ENCODE assay signal across 8 mouse cellular contexts in genomic region chr17:43016371-43017331, GRCm38 (mm10). TPM values are rescaled to one million over a fixed set of nuclear protein-coding genes. Genes with fewer than 3 reads are reported as not detected.
DNase-seq lines count a peak whose midpoint lies in the region; ATAC-seq lines count a peak whose summit lies in the region.

Gene Tnfrsf21, plus strand, starts transcription at chr17:43016555.

- under 1% methylated on average over 80 of the region's 80 CpGs for WGBS in embryonic facial prominence, embryonic 10.5 days
- under 1% methylated on average over 75 of the region's 80 CpGs for WGBS in intestine, embryonic 16.5 days

- peak; percentile 85 for DNase-seq in adrenal gland, postnatal 14 days
- DNase-seq in embryonic facial prominence, embryonic 10.5 days (ENCODE audit: low spot score): peak; percentile 94
- DNase-seq in gastrocnemius, postnatal 4 days (ENCODE audit: low spot score in 2 of 2): peak; percentile 77 to 89
- peak; percentile 95 to 98 for DNase-seq in left cerebral cortex, postnatal 25 days (ENCODE audit: low spot score in 2 of 2)
- peak; percentile 96 for DNase-seq in mesoderm, embryonic 11.5 days (ENCODE audit: low read depth, low spot score)
- peak; percentile 95 for DNase-seq in right cerebral cortex, postnatal 25 days
- DNase-seq in urinary bladder, postnatal 36 days (ENCODE audit: low spot score in 2 of 2): peak; percentile 86 to 92

- peak within 1 kb of the TSS; percentile 81 for H3K9ac ChIP-seq in intestine, embryonic 16.5 days (ENCODE audit: low read depth, low read length)

- peaks cover 16% of the 10 kb centered on the region for H3K4me1 ChIP-seq in embryonic facial prominence, embryonic 10.5 days
- peaks cover 4% of the 10 kb centered on the region for H3K4me1 ChIP-seq in intestine, embryonic 16.5 days (ENCODE audit: control insufficient read depth, insufficient read depth, low read length)

- H3K9me3 ChIP-seq in embryonic facial prominence, embryonic 10.5 days: no peaks in the 10 kb centered on the region
- no peaks in the 10 kb centered on the region for H3K9me3 ChIP-seq in intestine, embryonic 16.5 days (ENCODE audit: control insufficient read depth, low read length)

- peak; percentile 92 for ATAC-seq in intestine, embryonic 16.5 days

- 0 out of 2 replicates have a peak, but pooled peaks cover 3% of the 10 kb centered on the region for H3K27me3 ChIP-seq in embryonic facial prominence, embryonic 10.5 days (replicated peaks; ENCODE audit: low read depth, poor library complexity, severe bottlenecking)
- no peaks in the 10 kb centered on the region for H3K27me3 ChIP-seq in intestine, embryonic 16.5 days (replicated peaks; ENCODE audit: control insufficient read depth, insufficient read depth, low read length)

- H3K36me3 ChIP-seq in embryonic facial prominence, embryonic 10.5 days (replicated peaks): peaks cover 12% of the 10 kb centered on the region; the same call in 1 of the 2 replicates
- no peaks in the 10 kb centered on the region for H3K36me3 ChIP-seq in intestine, embryonic 16.5 days (ENCODE audit: control insufficient read depth, insufficient read depth, low read length)

- H3K4me2 ChIP-seq in intestine, embryonic 16.5 days (ENCODE audit: low read depth, low read length): peak within 1 kb of the TSS; percentile 90

- peak within 1 kb of the TSS; percentile 91 for H3K4me3 ChIP-seq in embryonic facial prominence, embryonic 10.5 days
- H3K4me3 ChIP-seq in intestine, embryonic 16.5 days (ENCODE audit: low read length): peak within 1 kb of the TSS; percentile 82

- intact Hi-C loops in left cerebral cortex, postnatal 25 days (cut with DNase I): loop anchor here (1.0 to 5.0 kb wide), 6 partner anchors 16 to 444 kb away; no protein-coding TSS in a partner anchor

- H3K27ac ChIP-seq in embryonic facial prominence, embryonic 10.5 days (replicated peaks): peak within 1 kb of the TSS; percentile 93
- peak within 1 kb of the TSS; percentile 59 for H3K27ac ChIP-seq in intestine, embryonic 16.5 days (ENCODE audit: low read length)

RNA-seq across cellular contexts. Expression of gene Tnfrsf21, which starts in this region (rescaled TPM):
- 10.5 and 13.9 TPM in 2 replicates for total RNA-seq in adrenal gland, postnatal 14 days (2021)
- polyA plus RNA-seq in embryonic facial prominence, embryonic 10.5 days (2016; fragmentation: Nextera tagmentation; extraction: Ambion mirVana): 23.6 and 25.2 TPM in 2 replicates
- total RNA-seq in gastrocnemius, postnatal 4 days (2021): 10 to 100 TPM; 21.1 to 25.7 TPM
- 13.4 and 14.2 TPM in 2 replicates for polyA plus RNA-seq in intestine, embryonic 16.5 days (2015; fragmentation: Nextera tagmentation; extraction: Ambion mirVana)
- total RNA-seq in left cerebral cortex, postnatal 25 days (2021): 10 to 100 TPM; 71.8 to 82.8 TPM

Comparison
In these comparisons a context has a peak if more than half of its experiments do, and no peak if none do; other contexts are left out.
1. Peak in every context shown above with its lines: DNase-seq, ATAC-seq, H3K4me3 ChIP-seq and H3K27ac ChIP-seq.